28 mouse cellular contexts compared by ENCODE assay signal in the genomic region with DNA sequence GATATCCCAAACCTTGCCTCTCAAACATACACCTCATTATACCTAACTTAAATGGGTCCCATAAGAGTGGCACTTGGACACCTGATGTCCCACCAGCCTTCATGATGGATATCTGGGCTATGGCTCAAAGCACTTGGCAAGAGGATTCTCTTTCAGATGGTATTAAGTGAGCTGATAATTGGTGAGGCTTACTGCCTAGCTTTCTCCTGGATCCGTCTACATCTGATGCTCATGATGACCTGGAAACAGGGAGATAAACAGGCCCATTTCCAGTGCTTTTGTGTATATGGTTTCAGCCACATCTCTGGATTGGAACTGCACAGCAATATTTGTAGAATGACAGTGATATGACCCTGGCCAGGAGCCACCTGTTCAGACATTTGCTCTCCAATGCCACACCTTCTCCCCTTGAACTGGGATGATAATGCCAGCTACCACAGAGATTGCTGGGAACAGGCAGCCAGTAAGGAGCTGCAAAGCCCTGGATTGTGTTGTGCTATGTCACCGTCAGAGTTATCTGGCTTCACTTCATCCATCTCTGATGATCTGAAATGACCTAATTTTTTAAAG.
DNase-seq lines count a peak whose midpoint lies in the region; ATAC-seq and TF ChIP-seq lines count a peak whose summit lies in the region.
"Had no signal": no experiment of that assay in that cellular context is flagged by ENCODE, and none has a peak within 500 bp of the region (broad histone marks: within the 10 kb centered on the region; RNA-seq: fewer than 3 reads in every experiment).

No protein-coding gene starts in this region.

- H3K9me3 ChIP-seq in forebrain, postnatal 0 days (ENCODE audit: low read length) = no peaks in the 10 kb centered on the region
- H3K9me3 ChIP-seq: embryonic facial prominence, embryonic 10.5 days; embryonic facial prominence, embryonic 13.5 days; forebrain, embryonic 13.5 days; heart, embryonic 12.5 days; heart, embryonic 15.5 days; hindbrain, embryonic 10.5 days; hindbrain, embryonic 13.5 days; intestine, embryonic 15.5 days had no signal

- ATAC-seq in forebrain, postnatal 0 days = no peak
- ATAC-seq: activated CD4-positive, CD25-positive, alpha-beta regulatory T cell, adult 4 months; forebrain, embryonic 13.5 days; forebrain, embryonic 16.5 days; intestine, embryonic 15.5 days had no signal

- WGBS in forebrain, postnatal 0 days = 75% methylated on average over 2 of the region's 2 CpGs

- no peak overlapping the region for H3K27ac ChIP-seq in forebrain, postnatal 0 days (ENCODE audit: low read depth, low read length)
- H3K27ac ChIP-seq: embryonic facial prominence, embryonic 10.5 days; embryonic facial prominence, embryonic 13.5 days; forebrain, embryonic 13.5 days; gastrocnemius, adult 2 months; heart, embryonic 15.5 days; hindbrain, embryonic 10.5 days; hindbrain, embryonic 13.5 days; intestine, embryonic 15.5 days had no signal

- H3K36me3 ChIP-seq in forebrain, postnatal 0 days (ENCODE audit: insufficient read depth) = no peaks in the 10 kb centered on the region
- H3K36me3 ChIP-seq: embryonic facial prominence, embryonic 10.5 days; embryonic facial prominence, embryonic 13.5 days; heart, embryonic 12.5 days; heart, embryonic 15.5 days; hindbrain, embryonic 10.5 days; hindbrain, embryonic 13.5 days; intestine, embryonic 15.5 days had no signal

- H3K27me3 ChIP-seq in forebrain, postnatal 0 days (ENCODE audit: insufficient read depth, low read length) = no peaks in the 10 kb centered on the region
- H3K27me3 ChIP-seq: embryonic facial prominence, embryonic 13.5 days; forebrain, embryonic 13.5 days; heart, embryonic 12.5 days; heart, embryonic 15.5 days; hindbrain, embryonic 13.5 days; intestine, embryonic 15.5 days had no signal

- TF ChIP-seq CTCF in forebrain, postnatal 0 days (IDR thresholded peaks at IDR 0.05; ENCODE audit: low read depth) = no peak

- H3K4me1 ChIP-seq in forebrain, postnatal 0 days (ENCODE audit: insufficient read depth) = no peaks in the 10 kb centered on the region
- H3K4me1 ChIP-seq: embryonic facial prominence, embryonic 10.5 days; embryonic facial prominence, embryonic 13.5 days; heart, embryonic 12.5 days; heart, embryonic 15.5 days; hindbrain, embryonic 10.5 days; hindbrain, embryonic 13.5 days; intestine, embryonic 15.5 days had no signal

- H3K9ac ChIP-seq in forebrain, postnatal 0 days = no peak overlapping the region
- H3K9ac ChIP-seq: embryonic facial prominence, embryonic 13.5 days; forebrain, embryonic 13.5 days; heart, embryonic 12.5 days; heart, embryonic 15.5 days; hindbrain, embryonic 13.5 days; intestine, embryonic 15.5 days had no signal

- peak; percentile 6 for DNase-seq in adrenal gland, adult 2 months
- DNase-seq in adrenal gland, postnatal 25 days = no peak
- DNase-seq in cerebellum, adult 18-20 months = peak; percentile 40 to 52
- DNase-seq in cerebellum, postnatal 4 days (ENCODE audit: low spot score in 2 of 2) = no peak
- DNase-seq in cerebellum, postnatal 10 days = peak; percentile 70 to 76
- no peak for DNase-seq in thymus, adult 18-20 months
- DNase-seq in heart, adult 11 months = no peak
- DNase-seq in forebrain, postnatal 0 days = no peak
- DNase-seq: adrenal gland, postnatal 10 days; embryo, embryonic 11 days; gastrocnemius, adult 2 months; gastrocnemius, postnatal 14 days; heart, adult 18-20 months; heart, postnatal 10 days; heart, postnatal 36 days; kidney, adult 11 months; kidney, adult 8-10 months had no signal

- H3K4me2 ChIP-seq in forebrain, postnatal 0 days (ENCODE audit: low read depth) = no peak overlapping the region
- H3K4me2 ChIP-seq: embryonic facial prominence, embryonic 13.5 days; forebrain, embryonic 13.5 days; heart, embryonic 12.5 days; heart, embryonic 15.5 days; hindbrain, embryonic 13.5 days; intestine, embryonic 15.5 days had no signal

- no peak overlapping the region for H3K4me3 ChIP-seq in forebrain, postnatal 0 days (ENCODE audit: low read depth, low read length)
- H3K4me3 ChIP-seq: embryonic facial prominence, embryonic 10.5 days; embryonic facial prominence, embryonic 13.5 days; erythroblast, embryonic 14.5 days; forebrain, embryonic 13.5 days; gastrocnemius, adult 2 months; heart, embryonic 12.5 days; heart, embryonic 15.5 days; hindbrain, embryonic 10.5 days; hindbrain, embryonic 13.5 days; intestine, embryonic 15.5 days had no signal

Comparison
In these comparisons a context has a peak if more than half of its experiments do, and no peak if none do; other contexts are left out.
1. DNase-seq: peak in adrenal gland, adult 2 months (single experiment), cerebellum, adult 18-20 months (2 of 2) and cerebellum, postnatal 10 days (2 of 2); none in adrenal gland, postnatal 25 days (single experiment), cerebellum, postnatal 4 days (0 of 2), thymus, adult 18-20 months (0 of 2), heart, adult 11 months (single experiment) and forebrain, postnatal 0 days (single experiment).